Mouse (Mus musculus) midbrain, embryonic 15.5 days (tissue): ENCODE results near the gene Fxn. TPM values are rescaled to one million over a fixed set of nuclear protein-coding genes. Genes with fewer than 3 reads are reported as not detected.

ENCODE experiments used
- ATAC-seq: fragments of 200-750 bp; cut with Nextera tagmentation; replicated peaks from 2 replicates; pipeline ENCODE4 v1.8.0; 2017; ENCODE audit warnings: moderate TSS enrichment
- H3K27ac ChIP-seq: fragments of 300-500 bp; sonication (generic); 2 replicates; pipeline ENCODE4 v1.5.1; 2015; ENCODE audit warnings: mild to moderate bottlenecking, inconsistent platforms
- H3K27me3 ChIP-seq: fragments of 300-500 bp; sonication (generic); replicated peaks from 2 replicates; pipeline ENCODE4 v1.6.1; 2015; ENCODE audit warnings: inconsistent platforms
- H3K36me3 ChIP-seq: fragments of 300-500 bp; sonication (generic); replicated peaks from 2 replicates; pipeline ENCODE4 v1.6.1; 2015; ENCODE audit warnings: inconsistent platforms
- H3K4me1 ChIP-seq: fragments of 300-500 bp; sonication (generic); 2 replicates; pipeline ENCODE4 v1.6.1; 2015; ENCODE audit warnings: inconsistent platforms
- H3K4me2 ChIP-seq: fragments of 300-500 bp; sonication (generic); 2 replicates; pipeline ENCODE4 v1.6.1; 2015; ENCODE audit warnings: inconsistent platforms, mild to moderate bottlenecking, moderate library complexity
- H3K4me3 ChIP-seq: fragments of 300-500 bp; sonication (generic); 2 replicates; pipeline ENCODE4 v1.5.1; 2015; ENCODE audit warnings: mild to moderate bottlenecking, inconsistent platforms
- H3K9ac ChIP-seq: fragments of 300-500 bp; sonication (generic); 2 replicates; pipeline ENCODE4 v1.6.1; 2015; ENCODE audit warnings: mild to moderate bottlenecking, inconsistent platforms
- H3K9me3 ChIP-seq: fragments of 300-500 bp; sonication (generic); 2 replicates; pipeline ENCODE4 v1.6.1; 2016; ENCODE audit warnings: inconsistent platforms
- WGBS: fragments of 180-500 bp; shearing (Covaris S2); methylation state at CpG from one replicate; pipeline ENCODE4 v1.1.7; 2015; ENCODE audit warnings: mixed read lengths; 5-methylcytosine and 5-hydroxymethylcytosine counted together
- polyA plus RNA-seq: library from polyadenylated mRNA; unstranded; fragments of >200 nt; fragmentation: Nextera tagmentation; extraction: Ambion mirVana; gene quantifications from 2 replicates; pipeline ENCODE4 v1.2.1, GENCODE M21; 2015

Gene Fxn
- 38.1 and 40.9 TPM in 2 replicates for polyA plus RNA-seq

DNA sequence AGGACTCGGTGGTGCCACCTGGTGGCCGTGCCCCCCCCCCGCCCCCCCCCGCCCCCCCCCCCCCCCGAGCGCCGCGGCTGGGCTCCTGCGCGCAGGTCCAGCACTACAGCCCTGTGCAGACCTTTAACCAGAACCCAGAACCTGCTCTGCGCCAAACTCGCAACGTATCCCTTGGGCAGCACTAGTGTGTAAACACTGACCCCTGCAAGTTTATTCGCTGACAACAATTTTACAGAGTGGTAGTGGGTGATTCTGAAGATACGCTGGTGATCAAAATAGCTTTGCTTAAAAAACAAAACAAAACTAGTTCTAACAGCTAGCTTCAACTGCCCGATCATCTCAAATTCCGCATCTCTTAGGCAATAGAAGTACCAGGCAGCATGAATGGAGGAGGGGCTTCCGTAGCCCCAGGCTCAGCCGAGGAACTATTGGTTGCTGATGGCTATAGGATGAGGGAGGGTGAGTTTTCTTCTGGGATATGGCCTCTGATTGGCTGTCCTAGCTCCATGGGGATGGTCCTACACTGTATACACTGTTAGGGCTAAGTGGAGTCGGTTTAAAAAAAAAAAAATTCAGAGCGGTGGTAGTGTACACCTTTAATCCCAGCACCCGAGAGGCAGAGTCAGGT, at the start of gene Fxn:
Gene Fxn (minus strand): TSS at position 5 of the 628 bp plus-strand sequence.
- 1% methylated on average over 13 of the region's 22 CpGs for WGBS

DNA sequence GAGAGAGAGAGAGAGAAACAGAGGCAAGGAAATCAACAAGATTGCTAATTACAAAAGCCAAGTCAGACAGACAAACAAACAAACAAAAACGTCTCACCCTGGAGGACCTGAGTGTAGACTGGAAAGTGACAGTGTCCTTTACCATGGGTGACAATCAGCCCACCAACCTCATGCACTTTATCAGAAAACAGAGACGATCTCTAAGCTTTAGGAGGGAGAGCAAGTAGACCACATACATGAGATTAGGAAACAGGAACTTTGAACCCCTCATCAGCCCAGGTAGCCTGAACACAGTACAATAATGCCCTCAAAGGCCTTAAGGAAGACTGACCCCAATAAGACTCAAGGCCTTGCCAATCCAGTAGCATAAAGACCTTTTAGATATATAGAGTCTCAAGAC, 47.5 kb upstream of the Fxn start:
- H3K36me3 ChIP-seq: no peaks in the 10 kb centered on the region
- 80% methylated on average over 2 of the region's 2 CpGs for WGBS
- H3K27me3 ChIP-seq: no peaks in the 10 kb centered on the region
- peaks cover 12% of the 10 kb centered on the region for H3K4me1 ChIP-seq
- no peak overlapping the region for H3K27ac ChIP-seq
- H3K4me3 ChIP-seq: no peak overlapping the region
- H3K9ac ChIP-seq: no peak overlapping the region
- no peak overlapping the region for H3K4me2 ChIP-seq
- no peaks in the 10 kb centered on the region for H3K9me3 ChIP-seq
- no peak for ATAC-seq

More for the DNA sequence above, at the start of gene Fxn:
- Histone ChIP-seq H3K4me3 (peak within 1 kb of the TSS; percentile 77), H3K9me3 (no peaks in the 10 kb centered on the region), H3K36me3 (no peaks in the 10 kb centered on the region), H3K9ac (peak within 1 kb of the TSS; percentile 69), H3K4me2 (peak within 1 kb of the TSS; percentile 94), H3K4me1 (peaks cover 11% of the 10 kb centered on the region), H3K27ac (peak within 1 kb of the TSS; percentile 90), H3K27me3 (no peaks in the 10 kb centered on the region)
- peak; percentile 95 for ATAC-seq

DNA sequence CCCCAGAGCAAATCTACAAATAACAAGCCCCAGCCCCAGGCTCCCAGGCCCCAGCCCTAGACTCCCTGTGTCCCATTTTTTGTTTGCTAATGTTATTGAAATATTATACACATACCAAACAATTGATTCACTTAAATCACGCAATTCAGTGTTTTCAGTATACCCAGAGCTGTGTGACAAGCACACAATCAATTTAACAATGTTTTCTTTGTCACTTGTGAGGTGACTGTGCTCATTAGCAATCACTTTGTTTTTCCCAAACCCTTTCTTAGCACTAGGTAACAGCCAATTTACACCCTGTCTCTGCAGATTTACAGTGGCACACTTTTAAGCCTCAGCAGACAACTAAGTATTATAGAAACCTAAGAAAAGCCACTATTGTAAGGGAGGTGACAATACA, 46.6 kb upstream of the Fxn start:
- WGBS: 43% methylated on average over 1 of the region's 1 CpGs
- H3K36me3 ChIP-seq: no peaks in the 10 kb centered on the region
- H3K4me1 ChIP-seq: peaks cover 12% of the 10 kb centered on the region
- no peaks in the 10 kb centered on the region for H3K9me3 ChIP-seq
- no peak overlapping the region for H3K9ac ChIP-seq
- H3K27me3 ChIP-seq: no peaks in the 10 kb centered on the region
- no peak overlapping the region for H3K27ac ChIP-seq
- no peak for ATAC-seq
- no peak overlapping the region for H3K4me3 ChIP-seq
- no peak overlapping the region for H3K4me2 ChIP-seq

DNA sequence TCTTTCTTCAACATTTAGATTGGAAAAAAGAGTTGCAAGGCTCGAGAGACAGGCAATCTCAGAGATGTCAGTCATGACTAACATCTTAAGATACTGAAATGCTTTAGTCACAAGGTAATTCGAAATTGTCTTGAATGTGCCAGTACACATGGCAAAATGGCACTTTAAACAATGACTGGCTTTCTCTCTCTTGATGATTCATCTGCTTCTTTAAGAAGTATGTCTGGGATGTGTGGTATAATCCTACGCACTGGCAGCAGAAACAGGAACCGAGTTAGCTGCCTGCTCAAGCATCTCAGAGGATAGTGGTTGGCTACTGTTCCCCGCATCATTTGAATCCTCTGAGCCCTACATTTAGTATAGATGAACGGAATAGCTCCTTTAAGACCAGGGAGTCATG, 45.3 kb upstream of the Fxn start:
- no peak overlapping the region for H3K27ac ChIP-seq
- H3K36me3 ChIP-seq: no peaks in the 10 kb centered on the region
- H3K4me2 ChIP-seq: no peak overlapping the region
- H3K9ac ChIP-seq: no peak overlapping the region
- ATAC-seq: no peak
- peaks cover 12% of the 10 kb centered on the region for H3K4me1 ChIP-seq
- H3K9me3 ChIP-seq: no peaks in the 10 kb centered on the region
- no peaks in the 10 kb centered on the region for H3K27me3 ChIP-seq
- H3K4me3 ChIP-seq: no peak overlapping the region
- 79% methylated on average over 6 of the region's 6 CpGs for WGBS

DNA sequence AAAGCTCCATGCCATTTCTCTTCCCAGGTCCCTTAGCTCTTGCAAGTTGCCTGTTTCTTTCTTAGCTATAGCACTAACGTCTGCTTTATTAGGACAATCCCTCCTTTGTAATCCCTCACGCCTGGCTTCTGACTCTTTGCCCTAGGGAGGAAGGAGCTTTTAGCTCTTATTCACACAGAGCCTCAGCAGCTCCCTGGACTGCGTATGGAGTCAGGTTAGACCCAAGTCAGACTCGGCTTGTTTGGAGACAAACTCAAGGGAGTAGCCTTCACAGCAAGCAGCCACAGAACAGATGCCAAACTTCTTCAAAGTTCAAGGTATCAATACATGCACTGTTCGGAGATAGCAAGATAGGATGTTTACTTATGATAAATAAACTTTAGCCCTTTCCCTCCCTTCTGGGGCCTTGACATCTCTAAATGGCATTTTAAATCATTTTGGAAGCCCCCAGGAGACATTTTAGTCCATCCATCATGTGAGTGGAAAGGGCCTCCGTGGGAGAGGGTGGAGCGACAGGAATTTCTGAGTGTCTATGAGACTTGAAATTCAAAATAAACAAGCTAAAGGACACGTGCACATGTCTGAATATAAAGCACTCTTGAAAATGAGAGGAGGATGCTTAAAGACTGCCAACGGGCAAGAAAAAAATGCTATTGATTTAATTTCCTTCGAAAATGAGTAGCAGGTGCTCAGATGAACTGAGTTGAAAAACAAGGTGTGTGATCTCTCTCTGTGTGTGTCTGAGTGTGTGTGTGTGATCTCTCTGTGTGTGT, 43.6 kb upstream of the Fxn start:
- Histone ChIP-seq H3K36me3 (no peaks in the 10 kb centered on the region), H3K27ac (no peak overlapping the region), H3K27me3 (no peaks in the 10 kb centered on the region), H3K4me1 (peaks cover 12% of the 10 kb centered on the region), H3K4me2 (no peak overlapping the region), H3K4me3 (no peak overlapping the region), H3K9me3 (no peaks in the 10 kb centered on the region), H3K9ac (no peak overlapping the region)
- 39% methylated on average over 10 of the region's 10 CpGs for WGBS
- no peak for ATAC-seq

DNA sequence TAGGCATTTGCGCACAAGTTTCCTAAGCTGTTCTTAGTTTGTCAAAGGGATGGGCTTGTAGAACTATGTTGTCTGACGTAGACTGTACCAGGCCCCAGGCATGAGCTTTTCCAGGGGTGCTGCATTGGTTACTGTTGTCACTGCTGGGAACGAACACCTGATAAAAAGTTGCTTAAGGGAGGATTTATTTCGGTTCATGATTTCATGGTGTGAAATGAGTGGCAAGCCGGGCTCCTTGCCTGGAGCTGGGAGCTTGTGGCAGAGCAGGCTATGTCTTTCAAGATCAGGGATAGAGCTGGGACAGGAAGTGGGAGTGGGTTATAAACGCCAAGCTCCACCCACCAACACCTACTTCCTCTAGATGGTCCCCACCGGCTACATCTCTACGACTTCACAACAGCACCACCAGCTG, 41.5 kb upstream of the Fxn start:
- Histone ChIP-seq H3K4me2 (no peak overlapping the region), H3K9ac (no peak overlapping the region), H3K4me1 (peaks cover 17% of the 10 kb centered on the region), H3K4me3 (no peak overlapping the region), H3K9me3 (no peaks in the 10 kb centered on the region), H3K27me3 (no peaks in the 10 kb centered on the region), H3K27ac (no peak overlapping the region), H3K36me3 (no peaks in the 10 kb centered on the region)
- ATAC-seq: no peak
- 91% methylated on average over 8 of the region's 8 CpGs for WGBS

DNA sequence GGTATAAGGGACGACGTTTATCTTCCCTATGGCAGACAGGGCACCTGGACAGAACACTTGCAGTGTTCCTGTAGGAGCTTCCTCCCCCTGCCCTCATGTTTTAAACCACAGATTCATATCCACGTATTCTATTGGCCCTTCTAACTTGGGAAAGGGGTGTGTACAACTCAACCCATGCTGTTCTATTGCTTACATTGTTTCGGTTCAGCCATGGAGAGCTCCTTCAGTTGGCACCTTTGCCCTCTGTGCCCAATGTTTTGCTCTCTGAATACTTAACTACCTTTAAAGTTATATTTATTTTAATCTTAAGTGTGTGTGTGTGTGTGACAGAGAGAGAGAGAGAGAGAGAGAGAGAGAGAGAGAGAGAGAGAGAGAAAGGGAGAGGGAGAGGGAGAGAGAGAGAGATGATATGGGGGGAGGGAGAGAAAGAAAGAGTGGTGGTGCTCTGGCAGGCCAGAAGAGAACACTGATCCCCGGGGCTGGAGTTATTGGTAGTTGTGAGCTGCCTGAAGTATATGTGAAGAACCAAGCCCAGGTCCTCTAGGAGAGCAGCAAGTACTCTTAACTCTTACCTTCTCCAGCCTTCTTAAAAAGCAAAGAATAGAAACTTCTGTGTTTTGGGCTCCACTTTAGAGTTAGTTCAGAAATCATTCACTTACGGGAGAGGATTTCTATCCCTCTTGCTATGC, 41.0 kb upstream of the Fxn start:
- H3K27ac ChIP-seq: no peak overlapping the region
- peaks cover 15% of the 10 kb centered on the region for H3K4me1 ChIP-seq
- no peak for ATAC-seq
- H3K4me3 ChIP-seq: no peak overlapping the region
- H3K36me3 ChIP-seq: no peaks in the 10 kb centered on the region
- H3K9me3 ChIP-seq: no peaks in the 10 kb centered on the region
- no peak overlapping the region for H3K4me2 ChIP-seq
- WGBS: 93% methylated on average over 6 of the region's 6 CpGs
- H3K9ac ChIP-seq: no peak overlapping the region
- H3K27me3 ChIP-seq: no peaks in the 10 kb centered on the region

DNA sequence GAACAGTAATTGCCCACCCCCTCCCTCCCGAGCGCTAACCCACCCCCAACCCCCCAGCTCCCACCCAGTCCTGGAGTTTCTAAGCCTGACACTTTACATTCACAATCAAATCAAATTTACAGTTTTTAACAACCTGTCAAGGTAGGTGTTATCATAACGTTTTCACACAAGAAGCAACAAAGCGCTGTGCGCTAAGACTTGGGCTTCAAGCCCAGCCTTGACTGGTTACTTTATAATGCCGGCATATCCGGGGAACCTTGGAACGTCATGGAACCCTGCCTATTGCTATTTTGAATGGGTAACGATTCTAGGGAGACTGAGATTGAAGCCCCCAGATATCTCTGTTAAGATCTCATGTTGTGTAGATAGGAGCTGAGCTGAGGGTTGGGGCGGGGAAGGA, 37.8 kb upstream of the Fxn start:
- Histone ChIP-seq H3K4me3 (no peak overlapping the region), H3K9me3 (no peaks in the 10 kb centered on the region), H3K4me1 (peaks cover 7% of the 10 kb centered on the region; the same call in 1 of the 2 replicates), H3K4me2 (no peak overlapping the region), H3K27ac (no peak overlapping the region), H3K9ac (no peak overlapping the region), H3K27me3 (no peaks in the 10 kb centered on the region), H3K36me3 (no peaks in the 10 kb centered on the region)
- no peak for ATAC-seq
- WGBS: 81% methylated on average over 10 of the region's 10 CpGs

DNA sequence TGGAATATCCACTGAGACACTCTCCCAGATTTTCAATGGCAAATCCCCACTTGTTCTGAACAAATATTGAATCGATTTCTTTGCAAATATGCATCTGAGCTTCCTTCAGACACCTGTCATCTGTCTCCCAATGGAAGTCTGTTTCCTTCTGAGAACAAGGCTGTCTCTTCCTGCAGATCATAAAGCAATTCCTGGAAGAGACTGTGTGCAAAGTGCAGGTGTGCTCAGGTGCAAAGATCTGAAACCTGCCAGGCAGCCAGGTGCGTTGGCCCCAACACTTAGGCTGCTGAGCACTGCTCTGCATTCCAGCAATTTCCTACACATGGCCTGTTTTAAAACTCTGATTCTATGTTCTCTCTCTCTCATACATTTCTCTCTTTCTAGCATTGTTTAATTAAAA, 37.3 kb upstream of the Fxn start:
- no peak for ATAC-seq
- H3K4me2 ChIP-seq: no peak overlapping the region
- H3K36me3 ChIP-seq: no peaks in the 10 kb centered on the region
- H3K27me3 ChIP-seq: no peaks in the 10 kb centered on the region
- peaks cover 11% of the 10 kb centered on the region; the same call in 1 of the 2 replicates for H3K4me1 ChIP-seq
- no peak overlapping the region for H3K4me3 ChIP-seq
- H3K9me3 ChIP-seq: no peaks in the 10 kb centered on the region
- no peak overlapping the region for H3K9ac ChIP-seq
- 88% methylated on average over 2 of the region's 2 CpGs for WGBS
- H3K27ac ChIP-seq: no peak overlapping the region

DNA sequence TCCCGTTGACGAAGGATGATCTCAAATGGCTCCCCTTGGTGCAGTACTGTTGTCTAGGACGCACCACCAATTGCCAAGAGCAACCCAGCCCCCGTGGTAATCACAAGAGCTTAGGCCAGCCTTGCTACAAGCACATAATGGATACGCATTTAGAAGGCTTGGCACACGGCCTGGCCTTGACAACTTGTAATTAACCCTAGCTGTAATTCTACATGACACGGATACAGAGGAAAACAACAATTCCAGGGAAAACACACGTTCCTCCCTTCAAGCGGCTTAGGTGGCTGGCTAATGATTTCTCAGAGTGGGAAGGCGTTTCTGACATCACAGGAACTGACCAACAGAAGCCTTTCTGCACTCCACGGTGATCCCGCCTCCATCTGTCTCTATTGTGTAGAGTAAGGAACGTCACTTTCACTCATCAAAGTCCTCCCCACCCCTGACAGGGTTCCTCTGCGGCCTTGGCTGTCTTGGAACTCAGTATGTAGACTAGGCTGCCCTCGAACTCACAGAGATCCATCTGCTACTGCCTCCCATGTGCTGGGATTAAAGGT, 36.7 kb upstream of the Fxn start:
- no peak overlapping the region for H3K9ac ChIP-seq
- H3K4me3 ChIP-seq: no peak overlapping the region
- no peak overlapping the region for H3K4me2 ChIP-seq
- ATAC-seq: peak; percentile 77
- no peak overlapping the region for H3K27ac ChIP-seq
- H3K9me3 ChIP-seq: no peaks in the 10 kb centered on the region
- H3K4me1 ChIP-seq: peaks cover 12% of the 10 kb centered on the region; the same call in 1 of the 2 replicates
- no peaks in the 10 kb centered on the region for H3K27me3 ChIP-seq
- WGBS: 37% methylated on average over 15 of the region's 15 CpGs
- H3K36me3 ChIP-seq: no peaks in the 10 kb centered on the region

DNA sequence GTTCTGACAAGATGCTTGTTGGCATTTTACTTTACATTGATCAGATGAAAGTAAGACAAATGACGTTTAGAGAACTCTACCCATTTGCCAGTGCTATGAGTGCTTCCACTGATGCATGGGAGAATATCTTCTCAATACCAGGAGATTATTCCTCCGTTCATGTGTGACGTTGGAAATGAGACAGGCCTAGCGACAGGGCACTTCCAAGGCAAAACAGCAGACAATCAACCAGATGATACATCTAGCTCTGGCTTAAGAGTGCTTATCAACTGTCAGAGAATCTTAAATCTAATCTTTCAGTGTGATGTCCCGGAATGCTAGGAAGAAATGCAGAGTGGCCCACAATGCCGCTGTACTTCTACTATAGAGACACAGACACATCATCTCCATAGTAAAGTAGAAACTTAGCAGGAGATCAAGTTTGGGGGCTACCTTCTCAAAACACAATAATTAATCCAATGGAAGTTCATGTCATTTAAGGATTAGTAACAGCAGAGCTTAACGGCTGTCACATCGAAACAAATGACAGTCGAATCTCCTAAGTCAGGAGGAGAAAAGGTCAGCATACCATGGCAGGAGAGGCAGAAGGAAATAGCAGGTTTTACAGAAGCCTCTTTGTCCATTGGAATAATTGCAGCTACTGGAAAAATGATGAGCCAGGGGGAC, 35.8 kb upstream of the Fxn start:
- 50% methylated on average over 9 of the region's 9 CpGs for WGBS
- no peak for ATAC-seq
- Histone ChIP-seq H3K36me3 (no peaks in the 10 kb centered on the region), H3K27me3 (no peaks in the 10 kb centered on the region), H3K4me2 (no peak overlapping the region), H3K27ac (no peak overlapping the region), H3K9me3 (no peaks in the 10 kb centered on the region), H3K9ac (no peak overlapping the region), H3K4me3 (no peak overlapping the region), H3K4me1 (peaks cover 12% of the 10 kb centered on the region; the same call in 1 of the 2 replicates)

DNA sequence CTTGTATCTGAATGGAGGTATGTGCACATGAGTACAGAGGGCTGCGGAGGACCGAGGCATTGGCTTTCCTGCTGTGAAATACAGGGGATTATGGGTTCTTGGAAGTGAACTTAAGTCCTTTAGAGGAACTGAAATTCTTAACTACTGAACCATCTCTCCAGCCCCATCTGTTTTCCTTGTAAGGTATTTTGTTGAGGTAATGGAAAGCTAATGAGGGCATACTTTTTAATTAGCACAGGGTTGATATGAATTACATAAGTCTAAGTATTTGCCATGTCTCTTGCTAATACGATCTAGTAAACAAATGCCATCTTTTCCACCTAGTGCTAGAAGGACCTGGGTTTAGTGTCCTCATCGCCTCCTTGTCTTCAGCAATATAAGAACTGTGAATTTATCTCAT, 34.8 kb upstream of the Fxn start:
- no peaks in the 10 kb centered on the region for H3K36me3 ChIP-seq
- H3K4me1 ChIP-seq: peaks cover 12% of the 10 kb centered on the region; the same call in 1 of the 2 replicates
- no peak overlapping the region for H3K9ac ChIP-seq
- H3K4me3 ChIP-seq: no peak overlapping the region
- 88% methylated on average over 4 of the region's 4 CpGs for WGBS
- H3K27ac ChIP-seq: no peak overlapping the region
- H3K4me2 ChIP-seq: no peak overlapping the region
- H3K27me3 ChIP-seq: no peaks in the 10 kb centered on the region
- no peak for ATAC-seq
- no peaks in the 10 kb centered on the region for H3K9me3 ChIP-seq
